Mouse (Mus musculus) hindbrain, postnatal 0 days (tissue): ENCODE results near the gene Adgra3. TPM values are rescaled to one million over a fixed set of nuclear protein-coding genes. Genes with fewer than 3 reads are reported as not detected.
A peak's percentile ranks its signal among the peaks of the same experiment; 100 is the strongest.

Source experiments
- ATAC-seq: fragments of 200-750 bp; cut with Nextera tagmentation; 2 replicates; pipeline ENCODE4 v1.8.0; 2017; ENCODE audit warnings: mild to moderate bottlenecking, moderate TSS enrichment, moderate library complexity
- DNase-seq: peaks from one replicate; pipeline ENCODE4 v3.0.0-alpha.2; 2015; ENCODE audit warnings: low spot score
- H3K27ac ChIP-seq: fragments of 300-500 bp; sonication (generic); 2 replicates; pipeline ENCODE4 v1.5.1; 2014; ENCODE audit warnings: mild to moderate bottlenecking
- H3K27me3 ChIP-seq: fragments of 300-500 bp; sonication (generic); 2 replicates; pipeline ENCODE4 v1.6.1; 2014; ENCODE audit warnings: low read length, mixed read lengths; ENCODE audit not compliant: insufficient read depth
- H3K36me3 ChIP-seq: fragments of 300-500 bp; sonication (generic); 2 replicates; pipeline ENCODE4 v1.6.1; 2014; ENCODE audit warnings: low read length, mixed read lengths; ENCODE audit not compliant: insufficient read depth
- H3K4me1 ChIP-seq: fragments of 300-500 bp; sonication (generic); 2 replicates; pipeline ENCODE4 v1.6.1; 2014; ENCODE audit warnings: antibody characterized with exemption, low read length, mixed read lengths; ENCODE audit not compliant: insufficient read depth
- H3K4me2 ChIP-seq: fragments of 300-500 bp; sonication (generic); 2 replicates; pipeline ENCODE4 v1.6.1; 2014; ENCODE audit warnings: low read depth, mild to moderate bottlenecking, low read length, moderate library complexity, mixed read lengths
- H3K4me3 ChIP-seq: fragments of 300-500 bp; sonication (generic); 2 replicates; pipeline ENCODE4 v1.5.1; 2014; ENCODE audit warnings: low read length
- H3K9ac ChIP-seq: fragments of 300-500 bp; sonication (generic); replicated peaks from 2 replicates; pipeline ENCODE4 v1.6.1; 2014; ENCODE audit warnings: mild to moderate bottlenecking, low read length, moderate library complexity, mixed read lengths
- H3K9me3 ChIP-seq: fragments of 300-500 bp; sonication (generic); 2 replicates; pipeline ENCODE4 v1.6.1; 2016; ENCODE audit warnings: low read length, mixed read lengths
- CTCF ChIP-seq: IDR thresholded peaks from 2 replicates; pipeline ENCODE4 v1.5.1; 2016; ENCODE audit warnings: antibody characterized with exemption, control low read depth, low read depth
- WGBS: fragments of 180-500 bp; shearing (Covaris S2); extraction: QIAGEN DNeasy Blood & Tissue Kit; methylation state at CpG from one replicate; pipeline ENCODE4 v1.1.7; 2014; 5-methylcytosine and 5-hydroxymethylcytosine counted together
- polyA plus RNA-seq: library from polyadenylated mRNA; unstranded; fragments of >200 nt; fragmentation: Nextera tagmentation; extraction: Ambion mirVana; gene quantifications from 2 replicates; pipeline ENCODE4 v1.2.1, GENCODE M21; 2015
- total RNA-seq: library from RNA; depleted of rRNA; stranded (reverse); fragments of >200 nt; gene quantifications from 2 replicates; pipeline ENCODE4 v1.2.3, GENCODE M21; 2014

Adgra3 gene
- total and polyA plus RNA-seq, 2 experiments from 2014 or later: 11.4 to 42.0 TPM

DNA sequence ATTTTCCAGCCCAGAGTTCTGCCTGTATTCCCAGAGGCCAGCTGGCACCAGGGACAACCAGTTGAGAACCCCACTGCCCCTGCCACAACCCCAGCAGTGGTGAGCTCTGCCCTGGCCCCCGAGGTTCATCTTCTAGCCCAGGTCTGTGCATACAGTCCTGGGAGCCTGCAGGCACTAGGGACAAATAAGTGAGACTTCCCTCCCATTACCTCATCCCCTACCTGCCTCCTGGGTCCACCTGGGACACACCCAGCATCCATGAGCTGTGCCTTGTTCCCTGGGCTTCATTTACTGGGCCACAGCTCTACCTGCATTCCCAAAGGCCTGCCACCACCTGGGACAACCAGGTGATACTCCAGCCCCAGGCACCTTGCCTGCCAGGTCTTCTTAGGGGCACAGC is 122.5 kb downstream of the Adgra3 start:
- DNase-seq (no peak), ATAC-seq (no peak)
- Histone ChIP-seq H3K4me2 (no peak overlapping the region), H3K27me3 (no peaks in the 10 kb centered on the region), H3K27ac (no peak overlapping the region), H3K36me3 (no peaks in the 10 kb centered on the region), H3K4me3 (no peak overlapping the region), H3K4me1 (no peaks in the 10 kb centered on the region), H3K9ac (no peak overlapping the region), H3K9me3 (no peaks in the 10 kb centered on the region)
- WGBS: 93% methylated on average over 1 of the region's 1 CpGs
- no peak for TF ChIP-seq CTCF

GRCm38 (mm10) chr5:49924712-49925111 is 134.1 kb downstream of the Adgra3 start:
- Histone ChIP-seq H3K36me3 (no peaks in the 10 kb centered on the region), H3K4me2 (no peak overlapping the region), H3K4me1 (no peaks in the 10 kb centered on the region), H3K27ac (no peak overlapping the region), H3K9me3 (no peaks in the 10 kb centered on the region), H3K9ac (no peak overlapping the region), H3K27me3 (no peaks in the 10 kb centered on the region), H3K4me3 (no peak overlapping the region)
- TF ChIP-seq CTCF: 0 out of 2 replicates have a peak, but pooled peaks have one; percentile 15
- no peak for DNase-seq
- ATAC-seq: no peak

DNA sequence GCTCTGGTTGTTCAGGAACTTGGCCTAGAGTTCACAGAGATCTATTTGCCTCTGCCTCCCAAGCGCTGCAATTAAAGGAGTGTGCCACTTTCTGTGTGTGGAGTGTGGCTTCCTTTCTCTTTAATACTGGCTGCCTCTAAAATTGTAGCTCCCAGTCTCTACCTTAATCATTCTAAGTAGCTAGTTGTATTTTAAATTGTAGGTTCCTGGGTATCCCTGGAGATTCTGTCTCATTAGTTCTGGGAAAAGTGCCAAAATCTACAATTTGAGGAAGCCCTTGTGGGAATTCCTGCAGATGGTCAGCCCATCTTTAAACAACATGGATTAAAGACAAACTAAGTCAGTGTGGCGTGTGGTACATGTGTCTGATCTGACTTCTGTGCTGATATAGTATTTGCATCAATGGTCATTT is 143.1 kb downstream of the Adgra3 start:
- H3K9me3 ChIP-seq: no peaks in the 10 kb centered on the region

More for the DNA sequence above, 143.1 kb downstream of the Adgra3 start:
- Histone ChIP-seq H3K36me3 (no peaks in the 10 kb centered on the region), H3K27ac (no peak overlapping the region), H3K4me1 (no peaks in the 10 kb centered on the region), H3K4me2 (no peak overlapping the region), H3K4me3 (no peak overlapping the region), H3K27me3 (no peaks in the 10 kb centered on the region), H3K9ac (no peak overlapping the region)
- peak; percentile 67 for DNase-seq
- no peak for TF ChIP-seq CTCF
- WGBS: 41% methylated on average over 2 of the region's 2 CpGs
- ATAC-seq: peak; percentile 38; the same call in 1 of the 2 replicates
